Mouse (Mus musculus): Measurements from ENCODE around the gene Hnrnpc.
A peak's percentile ranks its signal among the peaks of the same experiment; 100 is the strongest.
"Not testable (repeated sequence)": the region's sequence is repeated elsewhere in the genome, so short reads cannot be mapped to it uniquely, and the experiment has no call there.

The Hnrnpc gene

GRCm38 (mm10) chr14:52101285-52102157 is 2.3 kb downstream of the Hnrnpc start:
- no peak for DNase-seq

GRCm38 (mm10) chr14:52100170-52100960 is 3.5 kb downstream of the Hnrnpc start:
- no peak for DNase-seq

- DNase-seq: no peak
These were observed 4.3 kb downstream of the Hnrnpc start for GRCm38 (mm10) chr14:52099563-52099962.

- not testable (repeated sequence) for DNase-seq
These were observed 5.4 kb downstream of the Hnrnpc start for GRCm38 (mm10) chr14:52098387-52098786.

GRCm38 (mm10) chr14:52097191-52097590 is 6.6 kb downstream of the Hnrnpc start:
- DNase-seq: not testable (repeated sequence)

- DNase-seq: no peak
These were observed 9.3 kb downstream of the Hnrnpc start for GRCm38 (mm10) chr14:52094533-52094932.

GRCm38 (mm10) chr14:52083083-52083482 is 20.7 kb downstream of the Hnrnpc start:
- no peak for DNase-seq

GRCm38 (mm10) chr14:52071599-52072137 is 32.2 kb downstream of the Hnrnpc start:
- no peak for DNase-seq

GRCm38 (mm10) chr14:52066135-52066534 is 37.7 kb downstream of the Hnrnpc start:
- no peak for DNase-seq

GRCm38 (mm10) chr14:52061798-52062197 is 42.0 kb downstream of the Hnrnpc start:
- DNase-seq: no peak

- DNase-seq: no peak
These were observed 43.0 kb downstream of the Hnrnpc start for GRCm38 (mm10) chr14:52060800-52061199.

- no peak for DNase-seq
These were observed 43.8 kb downstream of the Hnrnpc start for GRCm38 (mm10) chr14:52059982-52060381.

- DNase-seq: not testable (repeated sequence)
These were observed 51.1 kb downstream of the Hnrnpc start for GRCm38 (mm10) chr14:52052720-52053119.

GRCm38 (mm10) chr14:52045966-52046565 is 57.8 kb downstream of the Hnrnpc start:
- DNase-seq: no peak

- peak; percentile 77 for DNase-seq
These were observed 58.7 kb downstream of the Hnrnpc start for GRCm38 (mm10) chr14:52044901-52045678.

GRCm38 (mm10) chr14:52043446-52043845 is 60.4 kb downstream of the Hnrnpc start:
- no peak for DNase-seq

GRCm38 (mm10) chr14:52042359-52042758 is 61.5 kb downstream of the Hnrnpc start, which contains the start of gene Olfr221:
Gene Olfr221 (minus strand): TSS chr14:52042459.
- DNase-seq: not testable (repeated sequence)

- DNase-seq: no peak
These were observed 64.5 kb downstream of the Hnrnpc start for GRCm38 (mm10) chr14:52039332-52039731.

- no peak for DNase-seq
These were observed 67.9 kb downstream of the Hnrnpc start for GRCm38 (mm10) chr14:52035926-52036325.

- DNase-seq: no peak
These were observed 77.5 kb downstream of the Hnrnpc start for GRCm38 (mm10) chr14:52026342-52026741.

GRCm38 (mm10) chr14:52024133-52024532 is 79.7 kb downstream of the Hnrnpc start:
- no peak for DNase-seq

Measured in thymus, postnatal 4 days (tissue).